Mouse (Mus musculus): ENCODE data around the gene Nfkbil1. TPM values are rescaled to one million over a fixed set of nuclear protein-coding genes. Genes with fewer than 3 reads are reported as not detected.

Nfkbil1 gene
- total and polyA plus RNA-seq, 3 experiments: 15.2 to 25.9 (median 22.0) TPM

DNA sequence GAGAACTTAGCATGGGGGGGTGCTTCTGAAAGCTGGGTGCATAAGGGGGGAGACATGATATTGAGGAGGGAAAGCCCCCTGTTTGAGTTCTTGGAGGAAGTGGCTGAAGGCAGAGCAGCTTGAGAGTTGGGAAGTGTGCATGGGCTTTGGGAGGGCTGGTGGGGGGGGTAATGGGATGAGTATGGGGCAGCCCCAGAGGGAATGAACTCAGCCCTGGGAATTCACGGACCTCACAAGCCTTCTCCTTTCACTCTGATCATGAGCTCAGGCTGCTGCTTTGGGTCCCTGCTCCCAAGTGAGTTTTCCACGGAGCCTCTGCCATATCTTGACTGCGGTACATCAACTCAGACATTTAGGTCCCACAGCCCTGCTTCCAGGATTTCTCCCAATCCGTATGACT is 33.1 kb downstream of the Nfkbil1 start:
- Histone ChIP-seq H3K9me3 (replicated peaks; ENCODE audit: low read length) (no peaks in the 10 kb centered on the region), H3K36me3 (replicated peaks in 1 of 2; ENCODE audit: control insufficient read depth in 1 of 2, insufficient read depth in 1 of 2, low read length in 1 of 2) (peaks cover 3 to 15% of the 10 kb centered on the region in 2 experiments), H3K4me3 (replicated peaks in 1 of 3; ENCODE audit: low read depth in 2 of 3, low read length in 2 of 3, poor library complexity in 1 of 3) (peak overlapping the region in 2 of 3 experiments; percentile 73 to 92), H3K9ac (ENCODE audit: insufficient read depth, low read depth) (peak overlapping the region; percentile 83), H3K4me1 (ENCODE audit: control insufficient read depth in 1 of 2, insufficient read depth in 2 of 2) (peaks cover 17 to 68% of the 10 kb centered on the region in 2 experiments; a peak in 3 of 4 replicates), H3K27me3 (replicated peaks) (no peaks in the 10 kb centered on the region), H3K27ac (ENCODE audit: insufficient read depth, low read depth) (0 out of 2 replicates have a peak overlapping the region, but pooled peaks have one; percentile 67), H3K4me2 (ENCODE audit: insufficient read depth, low read depth, poor library complexity, severe bottlenecking) (peak overlapping the region; percentile 95), H3K79me2 (replicated peaks; ENCODE audit: control insufficient read depth, extremely low read depth, insufficient read depth, poor library complexity, severe bottlenecking) (peaks cover 28% of the 10 kb centered on the region)
- TF ChIP-seq BHLHE40 (IDR thresholded peaks at IDR 0.05; ENCODE audit: low read depth, low read length) (no peak), ZC3H11A (IDR thresholded peaks at IDR 0.05; ENCODE audit: low read depth, low read length) (no peak), SIN3A (IDR thresholded peaks at IDR 0.05; ENCODE audit: low read length) (no peak), PAX5 (IDR thresholded peaks at IDR 0.05; ENCODE audit: low read length) (no peak), MXI1 (IDR thresholded peaks at IDR 0.05; ENCODE audit: low read depth, low read length) (no peak), EP300 (IDR thresholded peaks at IDR 0.05; ENCODE audit: low read length) (no peak), SMC3 (IDR thresholded peaks at IDR 0.05; ENCODE audit: low read depth, low read length) (no peak), TCF12 (IDR thresholded peaks at IDR 0.05; ENCODE audit: low read depth, low read length) (no peak), POLR2AphosphoS2 (IDR thresholded peaks at IDR 0.05; ENCODE audit: low read depth, low read length) (no peak), ZNF384 (IDR thresholded peaks at IDR 0.05; ENCODE audit: low read depth, low read length) (no peak), CTCF (conservative IDR thresholded peaks at IDR 0.05 in 1 of 2, IDR thresholded peaks at IDR 0.05 in 1 of 2; ENCODE audit: low read depth in 2 of 2, low read length in 2 of 2) (no peak)
- DNase-seq (ENCODE audit: extremely low read depth): no peak
- dilution Hi-C loops (cut with MboI; ENCODE audit: extremely low pct_ligation_motif_present, extremely low pct_unique_long_range_greater_than_20kb, low sequenced_read_pairs) (no loop called here), in situ Hi-C loops (cut with MboI; ENCODE audit: low pct_ligation_motif_present, low pct_unique_long_range_greater_than_20kb, low sequenced_read_pairs) (no loop called here)

DNA sequence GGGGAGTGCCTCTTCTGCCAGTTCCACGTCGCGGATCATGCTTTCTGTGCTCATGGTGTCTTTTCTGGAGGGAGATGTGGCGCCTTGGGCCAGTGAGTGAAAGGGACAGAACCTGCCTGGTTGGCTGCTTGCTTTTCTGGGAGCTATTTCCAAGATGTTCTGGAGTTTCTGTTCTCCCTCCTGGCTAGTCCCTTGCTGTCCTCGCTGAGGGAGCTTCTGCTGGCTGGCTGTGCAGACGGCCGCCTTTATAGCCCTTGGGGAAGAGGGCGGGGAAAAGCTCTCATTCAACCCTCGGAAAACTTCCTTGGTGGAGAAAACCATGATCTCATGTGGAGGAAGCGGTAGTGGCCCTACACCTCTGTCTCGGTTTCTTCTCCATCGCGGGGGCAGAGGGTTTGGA is 33.8 kb downstream of the Nfkbil1 start, which contains the start of gene Tnf:
Gene Tnf, minus strand, starts transcription at position 221 of the 400 bp plus-strand sequence.
- no peaks in the 10 kb centered on the region for H3K9me3 ChIP-seq (replicated peaks; ENCODE audit: low read length)
- peaks cover 3 to 15% of the 10 kb centered on the region in 2 experiments for H3K36me3 ChIP-seq (replicated peaks in 1 of 2; ENCODE audit: control insufficient read depth in 1 of 2, insufficient read depth in 1 of 2, low read length in 1 of 2)
- H3K79me2 ChIP-seq (replicated peaks; ENCODE audit: control insufficient read depth, extremely low read depth, insufficient read depth, poor library complexity, severe bottlenecking): peaks cover 28% of the 10 kb centered on the region
- H3K27me3 ChIP-seq (replicated peaks): no peaks in the 10 kb centered on the region
- DNase-seq (ENCODE audit: extremely low read depth): peak; percentile 85
- H3K4me1 ChIP-seq (ENCODE audit: control insufficient read depth in 1 of 2, insufficient read depth in 2 of 2): peaks cover 17 to 66% of the 10 kb centered on the region in 2 experiments; a peak in 3 of 4 replicates
- H3K27ac ChIP-seq (ENCODE audit: insufficient read depth, low read depth): peak within 1 kb of the TSS; percentile 78
- H3K4me3 ChIP-seq (replicated peaks in 1 of 3; ENCODE audit: low read depth in 2 of 3, low read length in 2 of 3, poor library complexity in 1 of 3): peak within 1 kb of the TSS; percentile 68 to 92 (median 73)
- in situ Hi-C loops (cut with MboI; ENCODE audit: low pct_ligation_motif_present, low pct_unique_long_range_greater_than_20kb, low sequenced_read_pairs): no loop called here
- dilution Hi-C loops (cut with MboI; ENCODE audit: extremely low pct_ligation_motif_present, extremely low pct_unique_long_range_greater_than_20kb, low sequenced_read_pairs): no loop called here
- peak within 1 kb of the TSS; percentile 83 for H3K9ac ChIP-seq (ENCODE audit: insufficient read depth, low read depth)
- H3K4me2 ChIP-seq (ENCODE audit: insufficient read depth, low read depth, poor library complexity, severe bottlenecking): peak within 1 kb of the TSS; percentile 95
- peak; percentile 100 for TF ChIP-seq POLR2A (IDR thresholded peaks at IDR 0.05; ENCODE audit: low read depth, low read length)
- TF ChIP-seq MAZ (IDR thresholded peaks at IDR 0.05; ENCODE audit: low read depth, low read length): no peak
- TF ChIP-seq ZNF384 (IDR thresholded peaks at IDR 0.05; ENCODE audit: low read depth, low read length): no peak
- TF ChIP-seq IRF4 (IDR thresholded peaks at IDR 0.05; ENCODE audit: low read depth, low read length): peak; percentile 44; the same call in 1 of the 2 replicates
- TF ChIP-seq USF2 (conservative IDR thresholded peaks at IDR 0.05; ENCODE audit: low read depth, low read length): no peak
- peak; percentile 99 for TF ChIP-seq NELFE (IDR thresholded peaks at IDR 0.05; ENCODE audit: low read depth, low read length)
- TF ChIP-seq UBTF (IDR thresholded peaks at IDR 0.05; ENCODE audit: low read depth, low read length): 0 out of 2 replicates have a peak, but pooled peaks have one; percentile 40
- TF ChIP-seq ZMIZ1 (IDR thresholded peaks at IDR 0.05; ENCODE audit: low read depth, low read length): peak; percentile 99
- TF ChIP-seq SIN3A (IDR thresholded peaks at IDR 0.05; ENCODE audit: low read length): 0 out of 2 replicates have a peak, but pooled peaks have one; percentile 72
- no peak for TF ChIP-seq MYC (IDR thresholded peaks at IDR 0.05; ENCODE audit: low read depth, low read length)
- peak; percentile 38; the same call in 1 of the 2 replicates for TF ChIP-seq ELF1 (IDR thresholded peaks at IDR 0.05; ENCODE audit: low read depth, low read length)
- TF ChIP-seq NRF1 (IDR thresholded peaks at IDR 0.05; ENCODE audit: low read depth, low read length): no peak
- TF ChIP-seq HCFC1 (IDR thresholded peaks at IDR 0.05; ENCODE audit: low read depth, low read length): no peak
- no peak for TF ChIP-seq JUND (conservative IDR thresholded peaks at IDR 0.05; ENCODE audit: low read depth, low read length)
- TF ChIP-seq MEF2A (IDR thresholded peaks at IDR 0.05; ENCODE audit: borderline replicate concordance, low read depth, low read length): no peak; the same call in 1 of the 2 replicates
- TF ChIP-seq ZC3H11A (IDR thresholded peaks at IDR 0.05; ENCODE audit: low read depth, low read length): no peak
- TF ChIP-seq POLR2AphosphoS2 (IDR thresholded peaks at IDR 0.05; ENCODE audit: low read depth, low read length): peak; percentile 97
- 0 out of 2 replicates have a peak, but pooled peaks have one; percentile 11 for TF ChIP-seq RCOR1 (conservative IDR thresholded peaks at IDR 0.05; ENCODE audit: low read depth, low read length)
- TF ChIP-seq JUN (IDR thresholded peaks at IDR 0.05; ENCODE audit: insufficient read depth, low read depth, low read length): no peak
- TF ChIP-seq TCF12 (IDR thresholded peaks at IDR 0.05; ENCODE audit: low read depth, low read length): peak; percentile 66; the same call in 1 of the 2 replicates
- TF ChIP-seq ETS1 (conservative IDR thresholded peaks at IDR 0.05; ENCODE audit: low read depth, low read length): peak; percentile 64
- TF ChIP-seq MAX (IDR thresholded peaks at IDR 0.05; ENCODE audit: low read length): 0 out of 2 replicates have a peak, but pooled peaks have one; percentile 32
- no peak for TF ChIP-seq CTCF (conservative IDR thresholded peaks at IDR 0.05 in 1 of 2, IDR thresholded peaks at IDR 0.05 in 1 of 2; ENCODE audit: low read depth in 2 of 2, low read length in 2 of 2)
- TF ChIP-seq CHD1 (IDR thresholded peaks at IDR 0.05; ENCODE audit: low read depth, low read length): peak; percentile 43; the same call in 1 of the 2 replicates
- TF ChIP-seq TBP (conservative IDR thresholded peaks at IDR 0.05; ENCODE audit: low read depth, low read length): peak; percentile 98
- TF ChIP-seq GABPA (IDR thresholded peaks at IDR 0.05; ENCODE audit: insufficient replicate concordance, low read depth, low read length): no peak
